17 mouse cellular contexts compared by ENCODE assay signal in genomic region chr7:44576333-44576844, GRCm38 (mm10). TPM values are rescaled to one million over a fixed set of nuclear protein-coding genes. Genes with fewer than 3 reads are reported as not detected.
"Had no signal": no experiment of that assay in that cellular context is flagged by ENCODE, and none has a peak within 500 bp of the region (broad histone marks: within the 10 kb centered on the region; RNA-seq: fewer than 3 reads in every experiment).

No protein-coding gene starts in this region.

- ATAC-seq: liver, embryonic 12.5 days; midbrain, embryonic 13.5 days had no signal

- DNase-seq: kidney, postnatal 10 days; layer of hippocampus, adult 9-11 months; layer of hippocampus, postnatal 36 days; lung, postnatal 4 days; right cerebral cortex, postnatal 4 days; spleen, adult 18-20 months; thymus, adult 18-20 months; thymus, postnatal 14 days had no signal

- H3K27ac ChIP-seq: limb, embryonic 15.5 days; liver, embryonic 12.5 days; midbrain, embryonic 13.5 days; neural tube, embryonic 15.5 days had no signal

- H3K4me3 ChIP-seq: limb, embryonic 15.5 days; liver, embryonic 12.5 days; megakaryocyte, embryonic 14.5 days; midbrain, embryonic 13.5 days; myocyte; neural tube, embryonic 15.5 days had no signal

- H3K36me3 ChIP-seq: limb, embryonic 15.5 days; liver, embryonic 12.5 days; midbrain, embryonic 13.5 days; neural tube, embryonic 15.5 days had no signal

- H3K9ac ChIP-seq: limb, embryonic 15.5 days; liver, embryonic 12.5 days; midbrain, embryonic 13.5 days; neural tube, embryonic 15.5 days had no signal

- H3K4me1 ChIP-seq: limb, embryonic 15.5 days; midbrain, embryonic 13.5 days; neural tube, embryonic 15.5 days had no signal

- H3K9me3 ChIP-seq: limb, embryonic 15.5 days; liver, embryonic 12.5 days; midbrain, embryonic 13.5 days; neural tube, embryonic 15.5 days had no signal

- H3K4me2 ChIP-seq: limb, embryonic 15.5 days; liver, embryonic 12.5 days; midbrain, embryonic 13.5 days; neural tube, embryonic 15.5 days had no signal

- H3K27me3 ChIP-seq: neural tube, embryonic 15.5 days had no signal

RNA-seq across cellular contexts. Expression of gene Napsa, which starts 4.2 kb away (rescaled TPM):
- total RNA-seq: left cerebral cortex, adult 8-10 months had no signal
- polyA plus RNA-seq: myocyte had no signal

RNA-seq across cellular contexts. Expression of gene Spib, which starts 44.5 kb away (rescaled TPM):
- polyA plus RNA-seq: liver, embryonic 12.5 days; midbrain, embryonic 13.5 days; neural tube, embryonic 11.5 days; neural tube, embryonic 15.5 days; stomach, embryonic 14.5 days had no signal
